Mouse (Mus musculus) embryo, embryonic 11.5 days (tissue): ENCODE measurements around the gene Gnat1.

Experiments
- DNase-seq: peaks from one replicate; pipeline ENCODE4 v3.0.0-alpha.2; 2012; ENCODE audit warnings: low read depth, low spot score

The Gnat1 gene

GRCm38 (mm10) chr9:107675671-107676301 is 3.7 kb downstream of the Gnat1 start:
- DNase-seq, result peak; percentile 62

DNA sequence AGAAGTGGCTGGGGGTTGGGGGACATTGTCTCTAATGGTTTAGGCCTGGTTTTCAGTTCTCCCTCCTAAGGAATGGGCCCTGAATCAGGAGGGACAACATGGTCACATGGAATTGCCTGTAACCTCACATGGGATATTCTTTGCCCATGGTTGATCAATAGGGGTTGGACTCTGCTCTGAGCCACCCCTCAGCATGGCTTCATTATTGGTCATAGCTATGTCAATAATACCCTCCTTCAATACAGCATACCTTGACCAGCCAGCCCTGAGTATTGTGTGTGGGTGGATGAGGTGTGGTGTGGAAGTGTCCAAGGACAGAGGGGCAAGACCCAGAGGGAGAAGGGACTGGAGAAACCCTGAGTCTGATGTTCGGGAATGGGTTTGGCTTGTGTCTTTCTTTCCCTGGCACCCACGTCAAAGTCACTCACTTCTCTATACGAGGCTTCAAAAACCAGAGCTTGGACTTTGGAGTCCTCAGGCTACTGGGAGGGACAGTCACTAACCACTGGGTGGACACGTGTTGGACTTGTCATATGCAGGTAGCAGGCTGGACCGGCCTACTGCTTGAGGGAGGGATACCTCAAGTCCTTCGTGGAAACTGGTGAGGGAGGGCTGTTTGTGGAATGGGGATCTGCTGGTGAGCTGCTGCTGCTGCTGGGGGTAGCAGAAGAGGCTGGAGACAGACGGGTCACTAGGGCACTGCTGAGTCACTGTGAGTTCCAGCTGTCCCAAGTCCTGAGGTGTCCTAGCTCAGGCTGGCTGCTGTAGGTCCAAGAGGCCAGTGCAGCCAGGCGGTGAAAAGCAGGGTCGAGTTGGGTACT is 4.7 kb downstream of the Gnat1 start:
- no peak for DNase-seq

DNA sequence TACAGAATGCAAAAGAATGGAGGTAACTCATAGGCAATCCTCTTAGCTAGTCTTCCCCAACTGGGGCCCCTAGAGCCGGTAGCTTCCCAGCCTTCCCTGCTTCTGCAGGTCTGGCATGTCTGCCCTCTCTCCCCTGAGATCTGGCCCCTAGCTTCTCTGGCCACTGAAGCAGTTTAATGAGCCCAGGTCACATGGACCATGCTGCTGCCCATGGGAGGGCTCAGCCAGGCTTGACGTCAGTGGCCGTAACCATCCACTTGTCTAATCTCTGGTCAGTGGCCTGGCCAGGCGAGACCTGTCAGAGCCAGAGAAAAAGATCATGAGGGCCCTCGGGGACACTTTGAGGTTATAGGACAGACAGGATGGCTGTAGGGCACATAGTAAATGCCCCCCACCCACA is 9.3 kb downstream of the Gnat1 start:
- DNase-seq, result no peak

DNA sequence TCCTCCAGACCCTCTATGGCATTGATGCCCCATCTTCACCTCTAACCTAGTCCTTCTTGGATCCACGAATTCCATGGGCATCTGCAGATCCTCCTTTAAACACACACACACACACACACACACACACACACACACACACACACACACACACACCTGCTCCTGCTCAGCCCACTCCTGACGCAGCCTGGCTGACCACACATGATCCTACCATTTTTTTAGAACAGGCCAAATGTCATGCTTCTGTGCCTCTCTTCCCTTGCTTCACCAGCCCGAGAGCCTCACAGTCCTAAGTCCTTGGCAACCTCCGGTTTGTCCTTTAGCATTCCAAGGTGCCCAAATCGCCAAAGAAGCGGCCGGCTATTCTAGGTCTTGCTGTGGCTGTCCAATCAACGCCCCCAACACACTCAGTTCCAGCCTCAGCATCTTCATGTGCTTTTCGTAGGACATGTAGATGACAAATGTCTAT is 10.0 kb downstream of the Gnat1 start, which contains the start of gene Slc38a3:
TSS of gene Slc38a3 (minus strand) at position 51 of the 466 bp plus-strand sequence.
- DNase-seq, result no peak

GRCm38 (mm10) chr9:107668916-107669315 is 10.6 kb downstream of the Gnat1 start:
- DNase-seq, result no peak

GRCm38 (mm10) chr9:107668011-107668410 is 11.5 kb downstream of the Gnat1 start:
- no peak for DNase-seq

DNA sequence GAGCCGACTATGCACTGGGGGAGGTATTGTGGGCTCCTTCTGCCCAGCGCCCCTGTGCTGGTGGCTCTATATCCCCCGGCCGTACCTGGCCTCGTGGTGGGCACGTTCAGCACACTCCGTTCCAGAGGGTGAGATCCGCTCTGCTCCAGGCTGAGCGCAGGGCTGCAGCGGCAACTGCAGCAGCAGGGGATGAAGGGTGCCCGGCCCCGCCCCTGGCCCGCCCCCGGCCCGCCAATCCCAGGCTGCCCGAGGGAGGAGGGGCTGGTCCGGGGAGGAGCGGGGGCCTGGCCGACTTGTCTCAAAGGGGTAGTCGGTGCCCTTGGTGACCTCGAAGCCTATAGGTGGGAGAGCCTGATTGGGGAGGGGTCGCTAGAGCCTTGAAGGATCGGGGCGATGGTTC is 12.3 kb downstream of the Gnat1 start:
- DNase-seq, result no peak

GRCm38 (mm10) chr9:107666751-107667205 is 12.7 kb downstream of the Gnat1 start:
- DNase-seq, result no peak

- no peak for DNase-seq
Observed at GRCm38 (mm10) chr9:107665308-107665707, 14.2 kb downstream of the Gnat1 start.

DNA sequence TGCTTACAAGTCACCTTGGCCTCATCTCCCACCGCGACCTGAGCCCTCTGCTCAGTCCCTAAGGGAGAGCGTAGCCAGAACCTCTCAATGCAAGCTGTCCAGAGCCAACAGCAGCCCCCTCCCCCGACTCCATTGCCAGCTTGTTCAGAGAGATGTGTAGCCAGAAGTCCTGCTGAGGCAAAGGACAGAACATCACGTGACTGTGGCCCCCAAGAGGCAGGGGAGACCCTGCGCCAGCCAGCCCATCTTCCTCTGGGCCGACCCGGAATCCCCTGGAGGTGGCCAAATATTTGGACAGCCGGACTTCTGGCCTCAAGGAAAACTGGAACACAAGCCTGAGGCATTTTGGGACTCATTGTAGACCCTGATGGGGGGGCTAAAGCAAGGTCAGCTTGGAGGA is 16.0 kb downstream of the Gnat1 start:
- DNase-seq, result no peak

DNA sequence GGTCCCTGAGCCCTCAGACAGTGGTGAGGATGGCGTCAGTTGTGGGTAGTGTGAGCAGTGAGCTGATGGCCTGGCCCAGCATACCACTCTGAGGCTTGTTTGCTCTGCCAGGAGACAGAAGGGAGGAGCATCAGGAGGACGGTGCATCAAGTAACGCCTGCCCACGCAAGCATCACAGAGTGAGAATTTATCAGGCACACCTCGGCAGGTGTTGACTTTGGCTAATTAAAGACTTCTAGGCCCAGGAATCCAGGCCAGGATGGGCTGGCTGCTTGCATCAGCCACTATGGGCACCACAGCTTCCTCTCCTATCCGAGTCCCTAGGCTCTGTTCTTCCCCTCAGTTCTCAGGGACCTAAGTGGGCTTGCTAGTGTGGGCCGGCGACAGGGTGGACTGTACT is 17.2 kb downstream of the Gnat1 start:
- DNase-seq, result no peak

- no peak for DNase-seq
Observed at GRCm38 (mm10) chr9:107660777-107661176, 18.7 kb downstream of the Gnat1 start.

GRCm38 (mm10) chr9:107659961-107660360 is 19.6 kb downstream of the Gnat1 start:
- DNase-seq, result no peak

- DNase-seq, result no peak
Observed at GRCm38 (mm10) chr9:107659551-107659950, 20.0 kb downstream of the Gnat1 start.

- no peak for DNase-seq
Observed at GRCm38 (mm10) chr9:107658096-107658495, 21.4 kb downstream of the Gnat1 start.

DNA sequence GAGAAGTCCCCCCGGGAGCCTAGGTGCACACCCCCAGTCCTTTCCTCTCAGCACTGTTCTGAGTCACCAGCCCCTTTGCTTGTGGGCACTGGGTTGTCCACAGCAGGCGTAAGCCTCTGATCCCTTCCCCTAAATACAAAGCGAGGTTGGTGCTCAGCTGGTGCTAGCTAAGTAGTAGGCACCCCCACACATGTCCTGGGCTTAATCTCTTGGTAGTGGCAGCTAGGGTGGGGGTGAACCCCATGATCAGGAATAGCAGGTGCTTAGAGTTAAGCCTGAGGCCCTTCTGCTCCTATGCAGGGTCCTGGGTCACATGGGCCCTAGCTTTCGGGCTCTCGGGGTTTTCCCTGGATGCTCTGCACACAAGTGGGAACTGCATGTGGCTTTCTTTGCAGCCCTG is 22.4 kb downstream of the Gnat1 start:
- DNase-seq, result no peak

DNA sequence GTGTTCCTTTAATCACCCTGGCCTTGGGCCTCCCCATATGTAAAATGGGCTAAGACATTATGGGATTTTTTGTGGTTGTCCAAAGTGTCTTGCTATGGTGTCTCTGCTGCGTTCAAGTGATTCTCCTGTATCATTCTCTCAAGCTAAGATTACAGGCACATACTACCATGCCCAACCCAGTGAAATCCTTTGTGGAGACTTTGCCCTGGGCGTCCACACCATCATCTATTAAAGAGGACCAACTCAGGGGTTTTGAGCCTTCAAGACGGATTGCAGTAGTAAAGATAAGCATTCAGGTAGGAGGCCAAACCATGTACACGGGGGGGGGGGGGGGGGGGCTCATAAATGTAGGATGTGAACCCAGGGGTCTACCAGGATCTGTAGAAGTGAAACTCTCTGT is 24.9 kb downstream of the Gnat1 start:
- no peak for DNase-seq

DNA sequence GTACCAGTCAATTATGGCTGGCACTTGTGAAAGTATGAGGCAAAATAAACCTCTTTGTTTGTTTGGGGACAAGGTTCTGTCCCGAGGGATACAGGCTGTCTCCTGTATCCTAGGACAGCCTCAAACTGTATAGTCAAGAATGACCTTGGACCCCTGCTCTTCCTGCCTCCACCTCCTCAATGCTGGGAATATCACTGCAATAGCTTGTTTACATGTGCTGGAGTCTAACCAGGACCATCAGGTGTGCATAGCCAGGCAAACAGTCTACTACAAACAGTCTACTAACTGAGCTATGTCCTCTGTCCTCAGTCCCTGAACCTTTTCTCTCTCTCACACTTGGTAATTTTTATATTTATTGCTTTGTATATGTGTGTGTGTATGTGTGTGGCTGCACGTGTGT is 26.0 kb downstream of the Gnat1 start:
- DNase-seq, result no peak

GRCm38 (mm10) chr9:107650708-107651481 is 28.6 kb downstream of the Gnat1 start:
- no peak for DNase-seq

GRCm38 (mm10) chr9:107650225-107650624 is 29.3 kb downstream of the Gnat1 start:
- DNase-seq, result no peak

DNA sequence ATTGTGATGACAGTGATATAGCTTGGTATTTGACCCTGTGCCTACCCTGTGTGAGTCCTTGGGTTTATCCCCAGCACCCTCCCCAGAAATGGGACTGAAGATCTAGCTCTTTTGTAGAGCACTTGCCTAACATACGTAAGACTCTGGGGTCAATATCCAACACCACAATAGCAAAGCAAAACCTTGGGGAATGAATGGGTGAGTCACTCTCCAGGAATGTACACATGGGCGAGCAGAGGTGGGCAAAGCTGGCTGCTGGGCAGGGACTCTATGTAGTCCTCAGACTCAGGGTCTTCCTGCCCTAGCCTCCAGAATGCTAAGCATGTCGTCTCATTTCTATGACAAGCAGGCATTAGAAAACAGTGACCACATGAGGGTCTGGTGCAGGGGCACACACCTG is 30.7 kb downstream of the Gnat1 start:
- no peak for DNase-seq

GRCm38 (mm10) chr9:107646975-107647374 is 32.5 kb downstream of the Gnat1 start:
- no peak for DNase-seq
